Mouse (Mus musculus) activated CD4-positive, CD25-positive, alpha-beta regulatory T cell, adult 9 weeks (primary cell): Measurements from ENCODE around the gene 2310061I04Rik. TPM values are rescaled to one million over a fixed set of nuclear protein-coding genes. Genes with fewer than 3 reads are reported as not detected.

Experiments used
- polyA plus RNA-seq: library from polyadenylated mRNA; unstranded; fragments of 100-300 nt; shearing (Covaris generic); gene quantifications from one replicate; pipeline ENCODE4 v1.2.1, GENCODE M21; 2017

2310061I04Rik gene
- 28.9 TPM for polyA plus RNA-seq

GRCm38 (mm10) chr17:35896781-35897643, at the start of gene 2310061I04Rik:
2310061I04Rik (minus strand) TSS chr17:35897431.

GRCm38 (mm10) chr17:35916297-35917142, 19.3 kb upstream of the 2310061I04Rik start, which contains the start of the genes Mrps18b and Ppp1r10:
Mrps18b (minus strand) TSS chr17:35916389.
Ppp1r10 (plus strand) TSS chr17:35916434.

GRCm38 (mm10) chr17:35909919-35910369, 12.7 kb upstream of the 2310061I04Rik start, which contains the start of gene Atat1:
Atat1 (minus strand) TSS chr17:35910075.

GRCm38 (mm10) chr17:35879245-35880057, 17.8 kb downstream of the 2310061I04Rik start, which contains the start of gene Dhx16:
Dhx16 (plus strand) TSS chr17:35879819.

GRCm38 (mm10) chr17:35865481-35866280, 31.6 kb downstream of the 2310061I04Rik start, which contains the start of gene Ppp1r18:
Ppp1r18 (plus strand) TSS chr17:35865593.

GRCm38 (mm10) chr17:35861198-35861857, 35.9 kb downstream of the 2310061I04Rik start, which contains the start of gene Nrm:
Nrm (plus strand) TSS chr17:35861318.

Other genes starting within 250 kb of the 2310061I04Rik start
- 35.4 TPM for gene Vars2, start 229.8 kb downstream of the 2310061I04Rik start, polyA plus RNA-seq
- 29.3 TPM for gene Gtf2h4, start 223.7 kb downstream of the 2310061I04Rik start, polyA plus RNA-seq
- gene Ddr1, start 192.8 kb downstream of the 2310061I04Rik start, polyA plus RNA-seq, result 4.8 TPM
- 0.89 TPM for gene Ier3, start 75.7 kb downstream of the 2310061I04Rik start, polyA plus RNA-seq
- 48.6 TPM for gene Flot1, start 74.2 kb downstream of the 2310061I04Rik start, polyA plus RNA-seq
- 154 TPM for gene Tubb5, start 59.1 kb downstream of the 2310061I04Rik start, polyA plus RNA-seq
- gene Mdc1, start 55.9 kb downstream of the 2310061I04Rik start, polyA plus RNA-seq, result 17.8 TPM
- 27.3 TPM for gene Nrm, start 36.1 kb downstream of the 2310061I04Rik start, polyA plus RNA-seq
- gene Ppp1r18, start 31.8 kb downstream of the 2310061I04Rik start, polyA plus RNA-seq, result 596 TPM
- gene Dhx16, start 17.6 kb downstream of the 2310061I04Rik start, polyA plus RNA-seq, result 28.1 TPM
- 28.4 TPM for gene Atat1, start 12.6 kb upstream of the 2310061I04Rik start, polyA plus RNA-seq
- 77.6 TPM for gene Mrps18b, start 19.0 kb upstream of the 2310061I04Rik start, polyA plus RNA-seq
- 62.6 TPM for gene Ppp1r10, start 19.0 kb upstream of the 2310061I04Rik start, polyA plus RNA-seq
- 162 TPM for gene Abcf1, start 72.3 kb upstream of the 2310061I04Rik start, polyA plus RNA-seq
- gene Gnl1, start 82.4 kb upstream of the 2310061I04Rik start, polyA plus RNA-seq, result 16.1 TPM
- gene Prr3, start 82.8 kb upstream of the 2310061I04Rik start, polyA plus RNA-seq, result 20.4 TPM
- 27.0 TPM for gene H2-T24, start 123.1 kb upstream of the 2310061I04Rik start, polyA plus RNA-seq
- gene H2-T23, start 135.4 kb upstream of the 2310061I04Rik start, polyA plus RNA-seq, result 848 TPM
- gene H2-T22, start 145.3 kb upstream of the 2310061I04Rik start, polyA plus RNA-seq, result 263 TPM
- 0.56 TPM for gene Gm6034, start 145.5 kb upstream of the 2310061I04Rik start, polyA plus RNA-seq
- not detected for gene Gm11127, start 160.9 kb upstream of the 2310061I04Rik start, polyA plus RNA-seq
- gene Gm19684, start 224.2 kb upstream of the 2310061I04Rik start, polyA plus RNA-seq, result 1.3 TPM
- not detected for gene Gm7030, start 232.0 kb upstream of the 2310061I04Rik start, polyA plus RNA-seq